Mouse (Mus musculus) gastrocnemius, postnatal 4 days (tissue): ENCODE measurements around the gene Nupl2. TPM values are rescaled to one million over a fixed set of nuclear protein-coding genes. Genes with fewer than 3 reads are reported as not detected.

Source experiments
- DNase-seq, 2 experiments: peaks; one replicate each; pipeline ENCODE4 v3.0.0; 2021 to 2022; ENCODE audit warnings: low spot score in 2 of 2, mixed read lengths in 2 of 2
- total RNA-seq, 2 experiments: library from RNA; stranded (reverse); gene quantifications; 2 replicates each; pipeline ENCODE4 v1.2.3; 2021

Nupl2 gene
- total RNA-seq, 2 experiments from 2014 or later: 9.2 TPM

DNA sequence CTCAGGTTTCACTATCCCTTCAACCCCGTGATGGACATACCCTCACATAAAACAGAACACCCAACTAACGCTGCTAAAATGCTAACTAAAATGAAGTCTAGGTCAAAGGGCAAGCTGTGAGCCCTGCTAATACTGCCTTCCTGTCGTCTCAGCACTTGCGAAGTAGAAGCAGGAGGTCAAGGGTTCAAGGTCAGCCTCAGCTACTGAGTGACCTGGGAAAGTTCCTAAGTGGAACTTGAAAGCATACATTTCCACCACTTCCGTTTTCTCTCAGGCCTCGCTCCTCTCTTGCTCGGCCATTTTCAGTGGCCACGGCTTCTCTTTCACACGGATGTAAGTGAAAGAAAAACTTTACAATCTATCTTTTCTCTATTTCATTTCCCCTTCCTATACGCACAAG, 43.2 kb downstream of the Nupl2 start:
- DNase-seq: no peak

GRCm38 (mm10) chr5:24208505-24208904, 43.7 kb downstream of the Nupl2 start:
- DNase-seq: no peak

- DNase-seq: no peak
Measured at GRCm38 (mm10) chr5:24213861-24214546, 49.2 kb downstream of the Nupl2 start.

GRCm38 (mm10) chr5:24214547-24214878, 49.8 kb downstream of the Nupl2 start:
- no peak for DNase-seq

DNA sequence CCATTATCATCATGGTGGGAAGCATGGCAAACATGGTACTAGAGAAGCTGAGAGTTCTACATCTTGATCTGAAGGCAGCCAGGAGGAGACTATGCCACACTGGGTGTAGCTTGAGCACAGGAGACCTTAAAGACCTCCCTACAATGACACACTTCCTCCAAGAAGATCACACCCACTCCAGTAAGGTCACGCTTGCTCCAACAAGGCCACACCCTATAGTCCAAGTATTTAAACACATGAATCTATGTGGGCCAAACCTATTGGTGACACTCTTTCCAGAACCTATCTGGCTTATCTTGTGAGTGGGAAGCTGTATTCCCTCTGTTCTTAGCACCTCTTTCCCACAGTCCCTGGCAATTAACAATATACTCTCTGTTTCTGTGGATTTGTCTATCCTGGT, 50.1 kb downstream of the Nupl2 start:
- no peak for DNase-seq

Other genes with a start within 250 kb of the Nupl2 start
- gene Fam126a, start 134.3 kb upstream of the Nupl2 start, total RNA-seq: 10 to 100 TPM; 32.6 to 32.7 TPM
- 10 to 100 TPM; 50.4 to 59.1 TPM for gene Klhl7, start 64.4 kb upstream of the Nupl2 start, total RNA-seq
- gene Kcnh2, start 186.6 kb downstream of the Nupl2 start, total RNA-seq: 10 to 100 TPM; 22.4 to 24.6 TPM
- 10 to 100 TPM; 10.4 to 11.7 TPM for gene Nos3, start 199.8 kb downstream of the Nupl2 start, total RNA-seq
- gene Atg9b, start 227.2 kb downstream of the Nupl2 start, total RNA-seq: under 1 TPM; 0.67 to 0.86 TPM
- 10 to 100 TPM; 48.0 to 51.9 TPM for gene Abcb8, start 228.7 kb downstream of the Nupl2 start, total RNA-seq
- gene Asic3, start 248.4 kb downstream of the Nupl2 start, total RNA-seq: under 1 TPM; 0.22 to 0.52 TPM